Comparison of ENCODE assay signal across 11 mouse cellular contexts in the genomic region with DNA sequence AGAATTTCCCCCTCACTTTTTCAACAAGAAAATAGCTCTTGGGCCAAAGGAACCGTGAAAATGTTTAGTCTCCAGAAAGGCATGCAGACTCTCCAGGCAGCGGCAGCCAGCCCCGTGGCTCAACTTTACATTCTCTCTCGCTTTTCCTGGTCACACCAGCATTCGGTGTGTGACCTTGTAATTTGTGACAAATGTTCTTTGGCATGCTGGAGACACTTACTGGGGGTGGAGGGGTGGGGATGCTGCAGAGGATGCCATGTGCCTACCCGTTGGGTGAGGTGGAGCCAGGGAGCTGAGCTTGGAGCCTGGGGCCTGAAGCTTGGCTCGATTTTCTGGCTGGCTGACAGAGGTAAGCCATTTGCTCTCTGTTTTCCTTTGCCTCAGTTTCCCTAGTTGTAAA. TPM values are rescaled to one million over a fixed set of nuclear protein-coding genes. Genes with fewer than 3 reads are reported as not detected.
DNase-seq lines count a peak whose midpoint lies in the region; ATAC-seq and TF ChIP-seq lines count a peak whose summit lies in the region.
"Had no signal": no experiment of that assay in that cellular context is flagged by ENCODE, and none has a peak within 500 bp of the region (broad histone marks: within the 10 kb centered on the region; RNA-seq: fewer than 3 reads in every experiment).

No protein-coding gene starts in this region.

- peak overlapping the region; percentile 91 for H3K27ac ChIP-seq in kidney, embryonic 15.5 days
- H3K27ac ChIP-seq in intestine, postnatal 0 days (ENCODE audit: low read depth, low read length), result 0 out of 2 replicates have a peak overlapping the region, but pooled peaks have one; percentile 3
- H3K27ac ChIP-seq: layer of hippocampus, adult 2 months; liver, embryonic 14.5 days; midbrain, embryonic 15.5 days had no signal

- H3K9ac ChIP-seq in kidney, embryonic 15.5 days, result no peak overlapping the region
- H3K9ac ChIP-seq in intestine, postnatal 0 days (ENCODE audit: low read depth, low read length), result no peak overlapping the region
- H3K9ac ChIP-seq: liver, embryonic 14.5 days; midbrain, embryonic 15.5 days had no signal

- no peaks in the 10 kb centered on the region for H3K36me3 ChIP-seq in kidney, embryonic 15.5 days
- H3K36me3 ChIP-seq in intestine, postnatal 0 days (ENCODE audit: control insufficient read depth, insufficient read depth), result no peaks in the 10 kb centered on the region
- H3K36me3 ChIP-seq: midbrain, embryonic 15.5 days had no signal

- H3K27me3 ChIP-seq in kidney, embryonic 15.5 days, result no peaks in the 10 kb centered on the region
- H3K27me3 ChIP-seq in intestine, postnatal 0 days (replicated peaks; ENCODE audit: control insufficient read depth, insufficient read depth, low read length), result no peaks in the 10 kb centered on the region
- H3K27me3 ChIP-seq: midbrain, embryonic 15.5 days had no signal

- no peak overlapping the region for H3K4me2 ChIP-seq in kidney, embryonic 15.5 days
- no peak overlapping the region for H3K4me2 ChIP-seq in intestine, postnatal 0 days (replicated peaks; ENCODE audit: low read depth)
- H3K4me2 ChIP-seq: midbrain, embryonic 15.5 days had no signal

- no peaks in the 10 kb centered on the region for H3K9me3 ChIP-seq in kidney, embryonic 15.5 days (replicated peaks)
- no peaks in the 10 kb centered on the region for H3K9me3 ChIP-seq in intestine, postnatal 0 days (ENCODE audit: control insufficient read depth)
- H3K9me3 ChIP-seq: midbrain, embryonic 15.5 days had no signal

- H3K4me1 ChIP-seq in kidney, embryonic 15.5 days, result peaks cover 28% of the 10 kb centered on the region
- peaks cover 7% of the 10 kb centered on the region; the same call in 1 of the 2 replicates for H3K4me1 ChIP-seq in intestine, postnatal 0 days (replicated peaks; ENCODE audit: control insufficient read depth, insufficient read depth, low read length)
- H3K4me1 ChIP-seq: midbrain, embryonic 15.5 days had no signal

- peak; percentile 25 for DNase-seq in adrenal gland, adult 2 months
- DNase-seq in adrenal gland, postnatal 4 days (ENCODE audit: low spot score in 2 of 2), result no peak
- no peak for DNase-seq in kidney, postnatal 14 days
- peak; percentile 18 for DNase-seq in adrenal gland, postnatal 25 days
- DNase-seq in gastrocnemius, postnatal 36 days, result no peak
- no peak for DNase-seq in liver

- intact Hi-C loops in gastrocnemius, postnatal 36 days (cut with DNase I), result no loop called here

- 19% methylated on average over 7 of the region's 7 CpGs for WGBS in kidney, embryonic 15.5 days
- 16% methylated on average over 7 of the region's 7 CpGs for WGBS in intestine, postnatal 0 days

- H3K4me3 ChIP-seq in kidney, embryonic 15.5 days (replicated peaks), result no peak overlapping the region
- no peak overlapping the region for H3K4me3 ChIP-seq in intestine, postnatal 0 days (ENCODE audit: low read depth, low read length)
- H3K4me3 ChIP-seq: layer of hippocampus, adult 2 months; midbrain, embryonic 15.5 days had no signal

- ATAC-seq in kidney, embryonic 15.5 days (replicated peaks; ENCODE audit: low FRiP score), result 0 out of 2 replicates have a peak, but pooled peaks have one; percentile 33
- ATAC-seq in intestine, postnatal 0 days, result no peak
- ATAC-seq: midbrain, embryonic 15.5 days had no signal

- TF ChIP-seq CTCF in intestine, postnatal 0 days (IDR thresholded peaks at IDR 0.05; ENCODE audit: low read depth), result no peak

RNA-seq across cellular contexts. Expression of a gene that starts 22.4 kb away (rescaled TPM):
- 100 to 1,000 TPM; 144 to 271 TPM for total RNA-seq in adrenal gland, adult 2 months (2021)
- 30.7 and 42.3 TPM in 2 replicates for polyA plus RNA-seq in adrenal gland, adult 2 months (2012; rRNA removed)
- total RNA-seq in adrenal gland, postnatal 4 days (2021), result 100 to 1,000 TPM; 322 to 392 TPM
- polyA plus RNA-seq in kidney, embryonic 15.5 days (2015; fragmentation: Nextera tagmentation; extraction: Ambion mirVana), result 533 and 589 TPM in 2 replicates
- total RNA-seq in adrenal gland, postnatal 25 days (2021), result 166 and 180 TPM in 2 replicates
- 1,318 and 1,424 TPM in 2 replicates for polyA plus RNA-seq in intestine, postnatal 0 days (2015; fragmentation: Nextera tagmentation; extraction: Ambion mirVana)
- total RNA-seq in gastrocnemius, postnatal 36 days (2021), result over 10,000 TPM; 26,294 to 27,735 TPM

Comparison
In these comparisons a context has a peak if more than half of its experiments do, and no peak if none do; other contexts are left out.
1. DNase-seq: peak in adrenal gland, adult 2 months (single experiment) and adrenal gland, postnatal 25 days (single experiment); none in adrenal gland, postnatal 4 days (0 of 2), kidney, postnatal 14 days (single experiment), gastrocnemius, postnatal 36 days (0 of 2) and liver (single experiment).
2. RNA of a gene that starts 22.4 kb away (total RNA-seq): 26,294 to 27,735 TPM in gastrocnemius, postnatal 36 days; 322 to 392 TPM in adrenal gland, postnatal 4 days, 144 to 271 TPM in adrenal gland, adult 2 months and 166 to 180 TPM in adrenal gland, postnatal 25 days; every median in the first group is over 10 times any median in the second.